Mouse (Mus musculus) erythroblast, embryonic 14.5 days (primary cell): ENCODE data around the gene Polr2a. TPM values are rescaled to one million over a fixed set of nuclear protein-coding genes. Genes with fewer than 3 reads are reported as not detected.

ENCODE experiments used
- H3K27me3 ChIP-seq: 2 replicates; pipeline ENCODE4 v1.6.1; 2012; ENCODE audit warnings: inconsistent platforms; ENCODE audit not compliant: control insufficient read depth
- H3K36me3 ChIP-seq: 2 replicates; pipeline ENCODE4 v1.6.1; 2012; ENCODE audit warnings: mild to moderate bottlenecking, inconsistent platforms; ENCODE audit not compliant: control insufficient read depth
- H3K4me1 ChIP-seq: 2 replicates; pipeline ENCODE4 v1.6.1; 2012; ENCODE audit warnings: inconsistent platforms; ENCODE audit not compliant: control insufficient read depth
- H3K4me3 ChIP-seq: replicated peaks from 2 replicates; pipeline ENCODE3; 2012; ENCODE audit warnings: moderate library complexity, mild to moderate bottlenecking, inconsistent platforms
- H3K9me3 ChIP-seq: 2 replicates; pipeline ENCODE4 v1.6.1; 2012; ENCODE audit warnings: low read length, inconsistent platforms, mixed read lengths; ENCODE audit not compliant: control insufficient read depth
- GATA1 ChIP-seq: IDR thresholded peaks from 2 replicates; pipeline ENCODE4 v1.6.1; 2012; ENCODE audit warnings: low read length, inconsistent platforms, mixed read lengths
- TAL1 ChIP-seq: IDR thresholded peaks from 3 replicates; pipeline ENCODE4 v1.6.1; 2012; ENCODE audit warnings: low read length, inconsistent platforms, mixed read lengths
- polyA plus RNA-seq: library from polyadenylated mRNA; stranded (reverse); fragments of >175 nt; gene quantifications from 2 replicates; pipeline ENCODE4 v1.2.3, GENCODE M21; 2012

Gene Polr2a
- polyA plus RNA-seq, 1 experiment = 14.3 TPM

GRCm38 (mm10) chr11:69693421-69693965 is 64.9 kb downstream of the Polr2a start:
- peaks cover under 1% of the 10 kb centered on the region; the same call in 1 of the 2 replicates for H3K9me3 ChIP-seq
- H3K4me3 ChIP-seq = no peak overlapping the region
- H3K4me1 ChIP-seq = peaks cover 29% of the 10 kb centered on the region
- TF ChIP-seq TAL1 = no peak
- TF ChIP-seq GATA1 = no peak
- no peaks in the 10 kb centered on the region; the same call in 1 of the 2 replicates for H3K36me3 ChIP-seq
- peaks cover 16% of the 10 kb centered on the region for H3K27me3 ChIP-seq

GRCm38 (mm10) chr11:69692863-69693262 is 65.6 kb downstream of the Polr2a start:
- H3K4me1 ChIP-seq = peaks cover 29% of the 10 kb centered on the region
- no peak for TF ChIP-seq GATA1
- TF ChIP-seq TAL1 = no peak

DNA sequence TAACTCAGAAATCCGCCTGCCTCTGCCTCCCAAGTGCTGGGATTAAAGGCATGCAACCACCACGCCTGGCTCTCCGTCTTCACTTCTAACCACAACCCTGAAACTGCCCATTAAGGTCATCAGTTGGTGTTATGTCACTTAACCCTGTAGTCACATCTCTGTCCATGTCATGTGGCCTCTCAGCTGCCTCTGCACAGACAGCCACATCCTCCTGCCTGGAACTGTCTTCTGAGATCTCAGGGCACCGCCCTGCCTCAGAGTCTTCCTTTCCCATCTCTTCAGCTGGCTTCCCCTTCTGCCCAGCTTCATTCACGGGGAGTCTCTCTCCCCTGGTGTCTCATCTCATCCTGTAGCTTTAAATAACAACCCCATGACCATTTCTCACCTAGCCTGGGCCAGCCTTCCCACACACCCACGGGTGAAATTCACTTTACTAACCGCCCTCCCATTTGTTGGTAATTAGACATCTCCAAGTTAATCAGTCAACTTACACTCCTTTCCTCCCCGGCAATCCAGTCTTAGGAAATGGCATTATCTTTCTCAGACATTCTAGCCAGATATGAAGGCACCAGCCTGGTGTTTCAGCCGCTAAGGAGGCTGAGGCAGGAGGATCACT is 66.1 kb downstream of the Polr2a start:
- H3K27me3 ChIP-seq = peaks cover 16% of the 10 kb centered on the region
- H3K36me3 ChIP-seq = no peaks in the 10 kb centered on the region; the same call in 1 of the 2 replicates
- H3K4me1 ChIP-seq = peaks cover 29% of the 10 kb centered on the region

More at GRCm38 (mm10) chr11:69692863-69693262, 65.6 kb downstream of the Polr2a start:
- H3K4me3 ChIP-seq = no peak overlapping the region
- peaks cover 16% of the 10 kb centered on the region for H3K27me3 ChIP-seq
- no peaks in the 10 kb centered on the region; the same call in 1 of the 2 replicates for H3K36me3 ChIP-seq
- no peaks in the 10 kb centered on the region for H3K9me3 ChIP-seq

DNA sequence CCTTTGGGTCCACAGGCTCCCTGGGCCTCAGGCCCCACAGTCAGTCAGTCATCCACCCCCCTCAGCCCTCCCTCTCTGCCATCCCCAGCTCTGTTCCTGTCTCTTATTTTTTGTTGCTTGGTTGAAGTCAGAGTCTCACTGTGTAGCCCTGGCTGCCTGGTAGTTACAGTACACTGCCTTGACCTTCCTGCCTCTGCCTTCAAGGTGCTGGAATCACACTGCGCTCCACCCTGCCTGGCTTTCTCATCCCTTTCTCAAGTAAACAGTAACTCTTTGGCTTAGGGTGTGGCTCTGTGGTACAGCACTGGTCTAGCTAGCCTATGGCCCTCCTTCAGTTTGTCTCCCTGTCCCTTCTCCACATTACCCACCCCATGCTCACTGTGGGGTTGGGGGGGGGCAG is 68.5 kb downstream of the Polr2a start:
- peaks cover 10% of the 10 kb centered on the region for H3K27me3 ChIP-seq
- H3K36me3 ChIP-seq = no peaks in the 10 kb centered on the region; the same call in 1 of the 2 replicates
- no peak overlapping the region for H3K4me3 ChIP-seq
- peaks cover 19% of the 10 kb centered on the region for H3K4me1 ChIP-seq
- TF ChIP-seq TAL1 = no peak
- no peak for TF ChIP-seq GATA1
- no peaks in the 10 kb centered on the region for H3K9me3 ChIP-seq

More for the DNA sequence above, 66.1 kb downstream of the Polr2a start:
- TF ChIP-seq GATA1 (no peak), TAL1 (no peak)
- no peak overlapping the region for H3K4me3 ChIP-seq
- no peaks in the 10 kb centered on the region for H3K9me3 ChIP-seq

GRCm38 (mm10) chr11:69687061-69687460 is 71.4 kb downstream of the Polr2a start:
- H3K27me3 ChIP-seq = peaks cover 7% of the 10 kb centered on the region
- peaks cover 23% of the 10 kb centered on the region for H3K4me1 ChIP-seq
- no peak overlapping the region for H3K4me3 ChIP-seq
- H3K36me3 ChIP-seq = no peaks in the 10 kb centered on the region; the same call in 1 of the 2 replicates
- H3K9me3 ChIP-seq = no peaks in the 10 kb centered on the region
- TF ChIP-seq TAL1 = no peak
- TF ChIP-seq GATA1 = no peak

DNA sequence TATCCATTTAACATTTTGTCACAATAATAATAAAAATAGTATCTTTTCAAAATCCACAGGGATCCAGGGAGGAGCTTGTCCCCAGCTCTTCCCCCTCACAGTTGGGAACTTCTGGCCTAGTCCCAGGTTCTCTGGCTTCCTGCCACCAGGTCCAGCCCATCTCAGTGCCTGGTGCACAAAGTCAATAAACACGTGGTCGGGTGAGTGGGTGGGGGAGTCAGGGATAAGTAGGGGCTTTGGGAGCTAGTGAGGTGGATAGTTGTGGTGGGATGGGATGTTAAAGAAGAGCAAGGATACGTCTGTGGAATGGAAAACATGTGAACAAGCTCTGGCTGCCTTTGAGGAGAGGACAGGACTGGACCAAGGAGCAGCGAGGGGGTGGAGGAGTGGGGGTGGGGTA is 72.1 kb downstream of the Polr2a start:
- Histone ChIP-seq H3K4me1 (peaks cover 27% of the 10 kb centered on the region), H3K36me3 (no peaks in the 10 kb centered on the region; the same call in 1 of the 2 replicates), H3K4me3 (no peak overlapping the region), H3K9me3 (no peaks in the 10 kb centered on the region), H3K27me3 (peaks cover 7% of the 10 kb centered on the region)
- TF ChIP-seq GATA1 (no peak), TAL1 (no peak)

DNA sequence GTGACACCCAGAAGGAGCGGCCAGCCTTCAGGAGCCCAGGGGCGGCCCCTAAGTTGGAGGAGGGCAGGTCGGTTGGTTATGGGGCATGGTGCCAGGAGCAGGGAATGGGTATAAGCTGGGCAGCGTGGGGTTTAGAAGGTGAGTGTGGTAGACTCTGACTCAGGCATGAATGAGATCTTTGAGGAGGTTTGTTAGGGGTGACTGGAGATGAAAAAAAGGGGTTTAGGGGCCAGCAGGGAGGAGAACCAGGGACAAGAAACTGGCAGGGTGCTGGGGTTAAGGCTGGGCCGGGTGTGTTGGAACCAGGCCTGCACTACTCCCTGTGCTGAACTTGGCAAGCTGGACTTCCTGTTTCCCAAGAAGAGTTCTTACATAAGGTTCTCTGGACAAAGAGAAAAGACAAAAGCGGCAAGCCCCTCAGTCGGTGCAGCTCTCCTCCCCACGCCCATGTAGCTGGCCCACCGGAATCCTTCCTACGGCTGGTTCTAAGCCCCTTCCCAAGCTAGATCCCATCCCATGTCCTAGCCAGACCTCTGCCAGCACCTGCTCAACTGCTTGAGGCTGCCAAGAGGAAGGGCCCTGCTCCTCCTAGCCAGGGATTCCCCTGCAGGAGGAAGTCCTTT is 72.8 kb downstream of the Polr2a start, which contains the start of gene Tnfsf13:
Gene Tnfsf13, minus strand, starts transcription at position 259 of the 623 bp plus-strand sequence.
- no peak for TF ChIP-seq TAL1
- no peak for TF ChIP-seq GATA1
- no peak within 1 kb of the TSS for H3K4me3 ChIP-seq
- H3K9me3 ChIP-seq = no peaks in the 10 kb centered on the region
- H3K27me3 ChIP-seq = peaks cover 7% of the 10 kb centered on the region
- peaks cover 34% of the 10 kb centered on the region for H3K4me1 ChIP-seq
- H3K36me3 ChIP-seq = no peaks in the 10 kb centered on the region; the same call in 1 of the 2 replicates

DNA sequence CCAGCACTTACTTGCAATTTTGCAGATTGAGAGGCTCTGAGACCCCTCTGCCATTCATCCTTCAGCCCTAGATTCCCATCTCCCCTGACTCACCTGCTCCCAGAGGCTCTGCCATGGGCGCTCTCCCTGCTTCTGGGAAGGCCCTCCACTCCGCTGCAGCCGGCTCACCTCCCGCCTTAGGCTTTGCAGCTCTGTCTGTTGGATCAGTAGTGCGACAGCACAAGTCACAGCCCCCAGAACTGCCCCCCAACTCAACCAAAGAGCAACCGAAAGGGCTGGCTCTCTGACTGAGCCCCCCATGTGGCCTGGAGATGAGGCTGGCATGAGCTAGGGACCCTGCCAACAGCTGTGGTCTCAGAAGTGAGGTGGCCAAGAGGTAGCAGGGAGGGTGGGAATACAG is 73.5 kb downstream of the Polr2a start:
- no peak overlapping the region for H3K4me3 ChIP-seq
- H3K4me1 ChIP-seq = peaks cover 38% of the 10 kb centered on the region
- no peak for TF ChIP-seq GATA1
- no peak for TF ChIP-seq TAL1
- peaks cover 6% of the 10 kb centered on the region for H3K36me3 ChIP-seq
- no peaks in the 10 kb centered on the region for H3K9me3 ChIP-seq
- peaks cover 7% of the 10 kb centered on the region for H3K27me3 ChIP-seq

- peaks cover 40% of the 10 kb centered on the region for H3K4me1 ChIP-seq
- H3K27me3 ChIP-seq = peaks cover 7% of the 10 kb centered on the region
- TF ChIP-seq GATA1 = no peak
- no peak for TF ChIP-seq TAL1
- no peak overlapping the region for H3K4me3 ChIP-seq
- peaks cover 12% of the 10 kb centered on the region for H3K36me3 ChIP-seq
- no peaks in the 10 kb centered on the region for H3K9me3 ChIP-seq
Measured at GRCm38 (mm10) chr11:69684128-69684745, 74.2 kb downstream of the Polr2a start.

Other genes starting within 250 kb of the Polr2a start
- 0.04 TPM in 1 of 2 replicates, not detected in the other for gene Dnah2, start 209.5 kb downstream of the Polr2a start, polyA plus RNA-seq
- gene Efnb3, start 198.4 kb downstream of the Polr2a start, polyA plus RNA-seq = 0.15 and 0.20 TPM in 2 replicates
- gene Wrap53, start 178.4 kb downstream of the Polr2a start, polyA plus RNA-seq = 3.8 and 7.2 TPM in 2 replicates
- gene Trp53, start 178.3 kb downstream of the Polr2a start, polyA plus RNA-seq = 4.1 and 4.3 TPM in 2 replicates
- gene Atp1b2, start 152.7 kb downstream of the Polr2a start, polyA plus RNA-seq = 8.1 and 9.1 TPM in 2 replicates
- 0.02 TPM in 1 of 2 replicates, not detected in the other for gene Shbg, start 140.7 kb downstream of the Polr2a start, polyA plus RNA-seq
- not detected in 2 replicates for gene Sat2, start 136.6 kb downstream of the Polr2a start, polyA plus RNA-seq
- gene Fxr2, start 125.6 kb downstream of the Polr2a start, polyA plus RNA-seq = 9.7 and 10.3 TPM in 2 replicates
- gene Sox15, start 103.3 kb downstream of the Polr2a start, polyA plus RNA-seq = not detected in 2 replicates
- gene Mpdu1, start 96.0 kb downstream of the Polr2a start, polyA plus RNA-seq = 3.9 and 4.3 TPM in 2 replicates
- 0.60 and 0.78 TPM in 2 replicates for gene Cd68, start 92.5 kb downstream of the Polr2a start, polyA plus RNA-seq
- gene Eif4a1, start 86.2 kb downstream of the Polr2a start, polyA plus RNA-seq = 27.9 and 30.9 TPM in 2 replicates
- 5.4 and 5.6 TPM in 2 replicates for gene Senp3, start 76.6 kb downstream of the Polr2a start, polyA plus RNA-seq
- not detected in 2 replicates for gene Tnfsf13, start 72.9 kb downstream of the Polr2a start, polyA plus RNA-seq
- 0.02 TPM in 1 of 2 replicates, not detected in the other for gene Tnfsf12, start 62.8 kb downstream of the Polr2a start, polyA plus RNA-seq
- gene Tnfsfm13, start 62.5 kb downstream of the Polr2a start, polyA plus RNA-seq = not detected in 2 replicates
- not detected in 2 replicates for gene Slc35g3, start 3.3 kb upstream of the Polr2a start, polyA plus RNA-seq
- gene Zbtb4, start 7.3 kb upstream of the Polr2a start, polyA plus RNA-seq = 0.07 and 0.33 TPM in 2 replicates
- not detected in 2 replicates for gene Chrnb1, start 37.3 kb upstream of the Polr2a start, polyA plus RNA-seq
- 0.01 TPM in 1 of 2 replicates, not detected in the other for gene Fgf11, start 43.2 kb upstream of the Polr2a start, polyA plus RNA-seq
- gene Tmem102, start 47.0 kb upstream of the Polr2a start, polyA plus RNA-seq = 0.05 TPM in 1 of 2 replicates, not detected in the other
- not detected in 2 replicates for gene Gm39566, start 56.7 kb upstream of the Polr2a start, polyA plus RNA-seq
- not detected in 2 replicates for gene Spem2, start 59.8 kb upstream of the Polr2a start, polyA plus RNA-seq
- not detected in 2 replicates for gene Spem1, start 63.5 kb upstream of the Polr2a start, polyA plus RNA-seq
- 0.13 and 0.16 TPM in 2 replicates for gene Nlgn2, start 79.1 kb upstream of the Polr2a start, polyA plus RNA-seq
- gene Tmem256, start 79.9 kb upstream of the Polr2a start, polyA plus RNA-seq = 204 and 212 TPM in 2 replicates
- gene Plscr3, start 87.7 kb upstream of the Polr2a start, polyA plus RNA-seq = 3.6 and 4.4 TPM in 2 replicates
- 0.94 and 1.1 TPM in 2 replicates for gene Tnk1, start 100.1 kb upstream of the Polr2a start, polyA plus RNA-seq
- gene Tmem95, start 119.4 kb upstream of the Polr2a start, polyA plus RNA-seq = not detected in 2 replicates
- 0.02 and 0.08 TPM in 2 replicates for gene Kctd11, start 122.8 kb upstream of the Polr2a start, polyA plus RNA-seq
- 0.23 and 0.37 TPM in 2 replicates for gene Acap1, start 136.9 kb upstream of the Polr2a start, polyA plus RNA-seq
- gene 2810408A11Rik, start 142.3 kb upstream of the Polr2a start, polyA plus RNA-seq = 0.14 and 0.18 TPM in 2 replicates
- 5.0 and 5.1 TPM in 2 replicates for gene Neurl4, start 142.4 kb upstream of the Polr2a start, polyA plus RNA-seq
- gene Gps2, start 155.3 kb upstream of the Polr2a start, polyA plus RNA-seq = 90.4 and 109 TPM in 2 replicates
- 295 and 310 TPM in 2 replicates for gene Eif5a, start 163.3 kb upstream of the Polr2a start, polyA plus RNA-seq
- gene Ybx2, start 177.2 kb upstream of the Polr2a start, polyA plus RNA-seq = 0.29 and 0.38 TPM in 2 replicates
- 6.0 and 7.7 TPM in 2 replicates for gene Slc2a4, start 189.6 kb upstream of the Polr2a start, polyA plus RNA-seq
- not detected in 2 replicates for gene Cldn7, start 206.1 kb upstream of the Polr2a start, polyA plus RNA-seq
- gene Ctdnep1, start 222.5 kb upstream of the Polr2a start, polyA plus RNA-seq = 23.2 and 28.5 TPM in 2 replicates
- gene Elp5, start 223.9 kb upstream of the Polr2a start, polyA plus RNA-seq = 1.5 and 1.9 TPM in 2 replicates
- 50.2 and 55.8 TPM in 2 replicates for gene Gabarap, start 232.5 kb upstream of the Polr2a start, polyA plus RNA-seq
- 4.5 and 5.5 TPM in 2 replicates for gene Phf23, start 237.1 kb upstream of the Polr2a start, polyA plus RNA-seq
- gene Dvl2, start 242.0 kb upstream of the Polr2a start, polyA plus RNA-seq = 0.48 and 0.76 TPM in 2 replicates